10 mouse cellular contexts compared by ENCODE assay signal in the genomic region with DNA sequence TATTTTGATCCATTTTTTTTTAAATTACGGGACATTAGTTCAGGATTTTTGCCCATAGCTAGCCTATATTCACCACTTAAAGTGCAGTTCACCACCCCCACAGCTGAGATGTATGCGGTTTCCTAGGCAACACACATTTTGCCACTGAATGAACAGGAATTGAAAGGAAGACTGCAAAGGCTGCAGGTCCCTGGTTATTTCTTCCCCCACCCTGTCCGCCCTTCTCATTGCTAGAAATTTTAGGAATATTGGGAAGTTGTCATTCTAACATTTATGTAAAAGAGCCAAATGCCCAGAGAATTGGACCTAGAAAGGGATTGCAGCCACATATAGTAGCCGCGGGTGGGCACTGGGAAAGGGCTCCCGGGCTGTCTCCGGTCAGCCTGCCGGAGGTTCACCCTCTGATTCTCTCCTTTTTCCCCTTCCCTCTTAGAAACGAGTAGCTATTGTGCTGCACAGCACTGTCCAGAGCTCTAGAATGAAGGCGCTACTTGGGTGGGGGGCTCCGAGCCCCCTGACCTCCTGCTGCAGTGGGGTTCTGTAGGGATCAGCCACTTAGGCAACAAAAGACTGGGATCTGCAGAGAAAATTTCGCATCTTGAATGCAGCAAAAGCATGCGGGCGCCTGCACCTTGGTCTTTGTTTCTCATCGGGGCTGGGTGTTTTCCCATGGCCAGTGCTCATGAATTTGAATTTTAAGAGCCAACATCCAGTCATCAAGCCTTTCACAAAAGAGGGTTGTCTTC. TPM values are rescaled to one million over a fixed set of nuclear protein-coding genes. Genes with fewer than 3 reads are reported as not detected.
DNase-seq lines count a peak whose midpoint lies in the region; ATAC-seq and TF ChIP-seq lines count a peak whose summit lies in the region.
"Had no signal": no experiment of that assay in that cellular context is flagged by ENCODE, and none has a peak within 500 bp of the region (broad histone marks: within the 10 kb centered on the region; RNA-seq: fewer than 3 reads in every experiment).

No protein-coding gene starts in this region.

- no peak for DNase-seq in cerebellum, adult 2 months
- DNase-seq in cerebellum, adult 18-20 months, result no peak
- no peak for DNase-seq in lung, postnatal 25 days (ENCODE audit: low spot score)
- DNase-seq in layer of hippocampus, postnatal 36 days, result no peak
- DNase-seq in cerebellum, adult 9-10 months, result no peak
- DNase-seq: gastrocnemius, postnatal 14 days had no signal

- peak overlapping the region; percentile 47 for H3K4me2 ChIP-seq in lung, embryonic 16.5 days (ENCODE audit: low read depth, low read length)
- peak overlapping the region; percentile 70 for H3K4me2 ChIP-seq in hindbrain, embryonic 16.5 days (ENCODE audit: low read length)
- peak overlapping the region; percentile 69 for H3K4me2 ChIP-seq in neural tube, embryonic 14.5 days (ENCODE audit: low read depth, low read length)

- H3K4me1 ChIP-seq in cerebellum, adult 2 months (ENCODE audit: control insufficient read depth, insufficient read depth, low read length), result peaks cover 14% of the 10 kb centered on the region
- H3K4me1 ChIP-seq in lung, embryonic 16.5 days (replicated peaks; ENCODE audit: control insufficient read depth, insufficient read depth, low read length), result peaks cover 27% of the 10 kb centered on the region
- peaks cover 30% of the 10 kb centered on the region for H3K4me1 ChIP-seq in hindbrain, embryonic 16.5 days (ENCODE audit: control insufficient read depth, insufficient read depth, low read depth, low read length)
- H3K4me1 ChIP-seq in neural tube, embryonic 14.5 days (ENCODE audit: control insufficient read depth, insufficient read depth, low read length), result peaks cover 18% of the 10 kb centered on the region; the same call in 1 of the 2 replicates

- H3K36me3 ChIP-seq in lung, embryonic 16.5 days (ENCODE audit: control insufficient read depth, insufficient read depth, low read length), result no peaks in the 10 kb centered on the region
- H3K36me3 ChIP-seq in hindbrain, embryonic 16.5 days (ENCODE audit: control insufficient read depth, insufficient read depth, low read length), result no peaks in the 10 kb centered on the region
- no peaks in the 10 kb centered on the region; the same call in 1 of the 2 replicates for H3K36me3 ChIP-seq in neural tube, embryonic 14.5 days (ENCODE audit: control insufficient read depth, insufficient read depth, low read length)

- H3K4me3 ChIP-seq in cerebellum, adult 2 months (replicated peaks; ENCODE audit: insufficient read depth, low read depth, low read length), result peak overlapping the region; percentile 2
- peak overlapping the region; percentile 29 for H3K4me3 ChIP-seq in lung, embryonic 16.5 days (ENCODE audit: low read length)
- peak overlapping the region; percentile 70 for H3K4me3 ChIP-seq in hindbrain, embryonic 16.5 days (ENCODE audit: low read length)
- peak overlapping the region; percentile 93 for H3K4me3 ChIP-seq in neural tube, embryonic 14.5 days (ENCODE audit: low read depth, low read length)

- TF ChIP-seq POLR2A in cerebellum, adult 2 months (IDR thresholded peaks at IDR 0.05; ENCODE audit: borderline replicate concordance, insufficient read depth, low read length), result no peak

- no peak for ATAC-seq in lung, embryonic 16.5 days (ENCODE audit: low read depth)
- ATAC-seq in hindbrain, embryonic 16.5 days, result no peak
- no peak for ATAC-seq in neural tube, embryonic 14.5 days (ENCODE audit: low read depth)

- 26% methylated on average over 15 of the region's 15 CpGs for WGBS in cerebellum, adult 2 months
- 13% methylated on average over 15 of the region's 15 CpGs for WGBS in lung, embryonic 16.5 days
- 3% methylated on average over 15 of the region's 15 CpGs for WGBS in hindbrain, embryonic 16.5 days
- under 1% methylated on average over 15 of the region's 15 CpGs for WGBS in neural tube, embryonic 14.5 days

- H3K9ac ChIP-seq in lung, embryonic 16.5 days (ENCODE audit: low read length), result peak overlapping the region; percentile 24; the same call in 1 of the 2 replicates
- H3K9ac ChIP-seq in hindbrain, embryonic 16.5 days (ENCODE audit: low read depth, low read length), result peak overlapping the region; percentile 82
- peak overlapping the region; percentile 99 for H3K9ac ChIP-seq in neural tube, embryonic 14.5 days (replicated peaks; ENCODE audit: low read depth, low read length)
- H3K9ac ChIP-seq: liver, embryonic 14.5 days had no signal

- no peak overlapping the region for H3K27ac ChIP-seq in cerebellum, adult 2 months (ENCODE audit: insufficient read depth, low read length)
- no peak overlapping the region for H3K27ac ChIP-seq in lung, embryonic 16.5 days (ENCODE audit: low read length)
- H3K27ac ChIP-seq in hindbrain, embryonic 16.5 days (ENCODE audit: low read depth, low read length), result peak overlapping the region; percentile 99
- peak overlapping the region; percentile 100 for H3K27ac ChIP-seq in neural tube, embryonic 14.5 days (ENCODE audit: low read depth, low read length)
- H3K27ac ChIP-seq: liver, embryonic 14.5 days had no signal

- H3K9me3 ChIP-seq in lung, embryonic 16.5 days (ENCODE audit: control insufficient read depth, low read length), result no peaks in the 10 kb centered on the region
- H3K9me3 ChIP-seq in hindbrain, embryonic 16.5 days (ENCODE audit: control insufficient read depth, low read length), result no peaks in the 10 kb centered on the region
- no peaks in the 10 kb centered on the region for H3K9me3 ChIP-seq in neural tube, embryonic 14.5 days (ENCODE audit: control insufficient read depth, low read length)

- TF ChIP-seq CTCF in cerebellum, adult 2 months (IDR thresholded peaks at IDR 0.05; ENCODE audit: borderline replicate concordance, insufficient read depth, low read depth, low read length), result no peak

- no peaks in the 10 kb centered on the region for H3K27me3 ChIP-seq in cerebellum, adult 2 months (ENCODE audit: control insufficient read depth, insufficient read depth, low read length)
- H3K27me3 ChIP-seq in lung, embryonic 16.5 days (ENCODE audit: control insufficient read depth, insufficient read depth, low read depth, low read length), result peaks cover 20% of the 10 kb centered on the region
- no peaks in the 10 kb centered on the region for H3K27me3 ChIP-seq in hindbrain, embryonic 16.5 days (replicated peaks; ENCODE audit: control insufficient read depth, insufficient read depth, low read length)
- no peaks in the 10 kb centered on the region for H3K27me3 ChIP-seq in neural tube, embryonic 14.5 days (ENCODE audit: control insufficient read depth, insufficient read depth, low read length)

RNA-seq across cellular contexts. Expression of gene Tubb2b, which starts 3.2 kb away (rescaled TPM):
- polyA plus RNA-seq in cerebellum, adult 2 months (2012; rRNA removed), result 224 and 255 TPM in 2 replicates
- polyA plus RNA-seq in lung, embryonic 16.5 days (2015; fragmentation: Nextera tagmentation; extraction: Ambion mirVana), result 18.9 and 19.4 TPM in 2 replicates
- polyA plus RNA-seq in hindbrain, embryonic 16.5 days (2015; fragmentation: Nextera tagmentation; extraction: Ambion mirVana), result 1,169 and 1,199 TPM in 2 replicates
- 629 and 667 TPM in 2 replicates for polyA plus RNA-seq in neural tube, embryonic 14.5 days (2014; fragmentation: Nextera tagmentation; extraction: Ambion mirVana)
- total RNA-seq in layer of hippocampus, postnatal 36 days (2021), result 100 to 1,000 TPM; 255 to 264 TPM

RNA-seq across cellular contexts. Expression of gene Psmg4, which starts 29.3 kb away (rescaled TPM):
- polyA plus RNA-seq in cerebellum, adult 2 months (2012; rRNA removed), result 45.3 and 48.3 TPM in 2 replicates
- polyA plus RNA-seq in lung, embryonic 16.5 days (2015; fragmentation: Nextera tagmentation; extraction: Ambion mirVana), result 64.5 and 67.3 TPM in 2 replicates
- 69.1 and 69.5 TPM in 2 replicates for polyA plus RNA-seq in hindbrain, embryonic 16.5 days (2015; fragmentation: Nextera tagmentation; extraction: Ambion mirVana)
- 77.8 and 87.4 TPM in 2 replicates for polyA plus RNA-seq in neural tube, embryonic 14.5 days (2014; fragmentation: Nextera tagmentation; extraction: Ambion mirVana)
- 10 to 100 TPM; 25.1 TPM for total RNA-seq in layer of hippocampus, postnatal 36 days (2021)

RNA-seq across cellular contexts. Expression of gene Tubb2a, which starts 55.7 kb away (rescaled TPM):
- polyA plus RNA-seq in cerebellum, adult 2 months (2012; rRNA removed), result 850 and 867 TPM in 2 replicates
- 185 and 193 TPM in 2 replicates for polyA plus RNA-seq in lung, embryonic 16.5 days (2015; fragmentation: Nextera tagmentation; extraction: Ambion mirVana)
- polyA plus RNA-seq in hindbrain, embryonic 16.5 days (2015; fragmentation: Nextera tagmentation; extraction: Ambion mirVana), result 3,415 and 3,905 TPM in 2 replicates
- 2,423 and 2,884 TPM in 2 replicates for polyA plus RNA-seq in neural tube, embryonic 14.5 days (2014; fragmentation: Nextera tagmentation; extraction: Ambion mirVana)
- 1,000 to 10,000 TPM; 1,112 to 1,144 TPM for total RNA-seq in layer of hippocampus, postnatal 36 days (2021)

Comparison
In these comparisons a context has a peak if more than half of its experiments do, and no peak if none do; other contexts are left out.
1. H3K27ac ChIP-seq: peak in hindbrain, embryonic 16.5 days (single experiment) and neural tube, embryonic 14.5 days (single experiment); none in cerebellum, adult 2 months (single experiment) and lung, embryonic 16.5 days (single experiment).
2. H3K4me3 ChIP-seq: peak in every context shown above with its lines; median percentile 93 in neural tube, embryonic 14.5 days; 70 in hindbrain, embryonic 16.5 days; 29 in lung, embryonic 16.5 days; 2 in cerebellum, adult 2 months.
3. H3K9ac ChIP-seq: peak in every context shown above with its lines; median percentile 99 in neural tube, embryonic 14.5 days; 82 in hindbrain, embryonic 16.5 days; 24 in lung, embryonic 16.5 days.
4. RNA of gene Tubb2b, which starts 3.2 kb away (polyA plus RNA-seq): 1,169 to 1,199 TPM in hindbrain, embryonic 16.5 days, 629 to 667 TPM in neural tube, embryonic 14.5 days and 224 to 255 TPM in cerebellum, adult 2 months; 18.9 to 19.4 TPM in lung, embryonic 16.5 days; every median in the first group is over 10 times any median in the second.
5. Peak in every context shown above with its lines, with median percentiles within 50 percentile points of each other: H3K4me2 ChIP-seq.